Mouse (Mus musculus) lung, postnatal 0 days (tissue): ENCODE results near the gene Matk.

Source experiments
- CTCF ChIP-seq: IDR thresholded peaks from 2 replicates; pipeline ENCODE4 v1.5.1; 2016; ENCODE audit warnings: antibody characterized with exemption, mild to moderate bottlenecking
- EP300 ChIP-seq: IDR thresholded peaks from 2 replicates; pipeline ENCODE4 v1.6.1; 2016; ENCODE audit warnings: antibody characterized with exemption, mild to moderate bottlenecking, control low read depth

- TF ChIP-seq EP300 = no peak
- no peak for TF ChIP-seq CTCF
Measured at GRCm38 (mm10) chr10:81232580-81233225, 20.0 kb upstream of the Matk start, which contains the start of gene Zfr2.
